Mouse (Mus musculus) erythroblast, embryonic 14.5 days (primary cell): ENCODE measurements around the gene Gm47955.

Experiments
- GATA1 ChIP-seq: IDR thresholded peaks from 2 replicates; pipeline ENCODE4 v1.6.1; 2012; ENCODE audit warnings: low read length, inconsistent platforms, mixed read lengths
- TAL1 ChIP-seq: IDR thresholded peaks from 3 replicates; pipeline ENCODE4 v1.6.1; 2012; ENCODE audit warnings: low read length, inconsistent platforms, mixed read lengths

GRCm38 (mm10) chr1:82974342-82974741, 14.3 kb downstream of the Gm47955 start:
- TF ChIP-seq GATA1 (no peak), TAL1 (no peak)
